Mouse (Mus musculus): ENCODE measurements around the gene Gm21789.
"Not testable (repeated sequence)": the region's sequence is repeated elsewhere in the genome, so short reads cannot be mapped to it uniquely, and the experiment has no call there.

Gm21789 gene

GRCm38 (mm10) chrX:32941468-32941867 is at the start of gene Gm21789:
Gene Gm21789 (plus strand): TSS chrX:32941768.
- ATAC-seq (ENCODE audit: insufficient number of reproducible peaks, low FRiP score, low TSS enrichment) = not testable (repeated sequence)

DNA sequence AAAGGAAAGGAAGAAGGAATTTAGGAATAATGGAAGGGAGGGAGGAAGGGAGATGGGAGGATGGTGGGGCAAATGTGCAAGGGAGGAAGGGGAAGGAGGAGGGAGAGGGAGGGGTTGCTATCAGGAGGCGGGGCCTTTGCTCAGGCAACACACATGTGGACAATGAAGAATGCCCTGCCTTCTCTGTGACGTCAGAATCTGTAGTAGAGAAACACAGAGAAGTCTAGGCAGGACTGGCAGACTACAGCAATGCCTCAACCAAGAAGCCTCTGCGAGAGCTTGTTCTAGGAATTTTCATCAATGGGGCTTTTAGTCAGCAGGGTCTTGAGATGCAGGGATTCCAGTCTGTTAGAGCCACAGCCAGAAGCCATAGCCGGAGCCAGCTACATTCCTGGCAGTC is 47.2 kb upstream of the Gm21789 start, which contains the start of gene Btbd35f30:
Gene Btbd35f30, plus strand, starts transcription at position 301 of the 400 bp plus-strand sequence.
- ATAC-seq (ENCODE audit: insufficient number of reproducible peaks, low FRiP score, low TSS enrichment) = not testable (repeated sequence)

DNA sequence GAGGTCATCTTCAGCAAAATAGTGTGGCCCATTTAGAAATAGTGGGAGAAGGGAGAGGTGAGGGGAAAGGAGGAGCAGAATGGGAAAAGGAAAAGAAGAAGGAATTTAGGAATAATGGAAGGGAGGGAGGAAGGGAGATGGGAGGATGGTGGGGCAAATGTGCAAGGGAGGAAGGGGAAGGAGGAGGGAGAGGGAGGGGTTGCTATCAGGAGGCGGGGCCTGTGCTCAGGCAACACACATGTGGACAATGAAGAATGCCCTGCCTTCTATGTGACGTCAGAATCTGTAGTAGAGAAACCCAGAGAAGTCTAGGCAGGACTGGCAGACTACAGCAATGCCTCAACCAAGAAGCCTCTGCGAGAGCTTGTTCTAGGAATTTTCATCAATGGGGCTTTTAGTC is 32.0 kb downstream of the Gm21789 start, which contains the start of gene Btbd35f5:
Gene Btbd35f5, plus strand, starts transcription at position 301 of the 400 bp plus-strand sequence.
- ATAC-seq (ENCODE audit: insufficient number of reproducible peaks, low FRiP score, low TSS enrichment) = not testable (repeated sequence)

Measured in cerebellum, adult (tissue).